Mouse (Mus musculus) left cerebral cortex, postnatal 36 days (tissue): Measurements from ENCODE around the gene Hoxb7. TPM values are rescaled to one million over a fixed set of nuclear protein-coding genes. Genes with fewer than 3 reads are reported as not detected.

Source experiments
- DNase-seq, 2 experiments: peaks; one replicate each; pipeline ENCODE4 v3.0.0; 2021 to 2022; ENCODE audit warnings: low spot score in 2 of 2, mixed read lengths in 1 of 2
- intact Hi-C: fragments of 180-260 bp; cut with DNase I; formaldehyde crosslinking; loops from one replicate; pipeline ENCODE4 v1.15.1; 2025
- total RNA-seq, 2 experiments: library from RNA; stranded (reverse); gene quantifications; 2 replicates each; pipeline ENCODE4 v1.2.3; 2021

Gene Hoxb7
- total RNA-seq, 2 experiments from 2014 or later: not detected

DNA sequence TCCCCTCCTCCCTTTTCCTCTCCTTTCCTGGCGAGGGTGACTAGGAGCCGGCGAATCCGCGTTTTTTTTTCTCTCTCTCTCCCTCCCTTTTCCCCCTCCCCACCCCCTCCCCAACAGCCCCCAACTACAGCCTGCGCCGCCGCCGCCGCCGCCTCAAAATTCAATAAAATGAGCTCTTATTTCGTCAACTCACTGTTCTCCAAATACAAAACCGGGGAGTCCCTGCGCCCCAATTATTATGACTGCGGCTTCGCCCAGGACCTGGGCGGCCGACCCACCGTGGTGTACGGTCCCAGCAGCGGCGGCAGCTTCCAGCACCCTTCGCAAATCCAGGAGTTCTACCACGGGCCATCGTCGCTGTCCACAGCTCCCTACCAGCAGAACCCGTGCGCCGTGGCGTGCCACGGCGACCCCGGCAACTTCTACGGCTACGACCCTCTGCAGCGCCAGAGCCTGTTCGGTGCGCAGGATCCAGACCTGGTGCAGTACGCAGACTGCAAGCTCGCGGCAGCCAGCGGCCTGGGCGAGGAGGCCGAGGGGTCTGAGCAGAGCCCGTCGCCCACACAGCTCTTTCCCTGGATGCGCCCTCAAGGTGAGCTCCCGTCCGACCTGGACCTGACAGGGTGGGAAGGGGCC lies 3.5 kb upstream of the Hoxb7 start:
- intact Hi-C loops: no loop called here
- no peak for DNase-seq

DNA sequence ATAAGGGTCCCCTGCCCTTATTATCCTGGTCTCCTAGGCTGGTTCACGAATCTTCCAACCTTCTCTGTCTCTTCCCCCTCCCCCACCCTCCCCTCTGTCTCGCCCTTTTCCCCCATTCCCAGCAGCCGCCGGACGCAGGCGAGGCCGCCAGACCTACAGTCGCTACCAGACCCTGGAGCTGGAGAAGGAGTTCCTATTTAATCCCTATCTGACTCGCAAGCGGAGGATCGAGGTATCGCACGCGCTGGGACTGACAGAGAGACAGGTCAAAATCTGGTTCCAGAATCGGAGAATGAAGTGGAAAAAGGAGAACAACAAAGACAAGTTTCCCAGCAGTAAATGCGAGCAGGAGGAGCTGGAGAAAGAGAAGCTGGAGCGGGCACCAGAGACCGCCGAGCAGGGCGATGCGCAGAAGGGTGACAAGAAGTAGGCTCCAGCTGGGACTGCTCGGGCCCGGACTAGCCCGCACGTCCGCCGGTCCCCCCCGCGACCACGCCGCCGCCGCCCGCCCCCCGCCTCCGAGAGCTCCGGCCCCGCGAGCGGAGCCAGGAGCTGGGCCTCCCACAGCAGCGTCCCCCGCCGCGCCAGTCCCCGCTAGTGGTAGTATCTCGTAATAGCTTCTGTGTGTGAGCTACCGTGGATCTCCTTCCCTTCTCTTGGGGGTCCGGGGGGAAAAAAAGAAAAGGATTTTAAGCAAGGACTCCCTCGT lies 2.2 kb upstream of the Hoxb7 start:
- intact Hi-C loops: no loop called here

DNA sequence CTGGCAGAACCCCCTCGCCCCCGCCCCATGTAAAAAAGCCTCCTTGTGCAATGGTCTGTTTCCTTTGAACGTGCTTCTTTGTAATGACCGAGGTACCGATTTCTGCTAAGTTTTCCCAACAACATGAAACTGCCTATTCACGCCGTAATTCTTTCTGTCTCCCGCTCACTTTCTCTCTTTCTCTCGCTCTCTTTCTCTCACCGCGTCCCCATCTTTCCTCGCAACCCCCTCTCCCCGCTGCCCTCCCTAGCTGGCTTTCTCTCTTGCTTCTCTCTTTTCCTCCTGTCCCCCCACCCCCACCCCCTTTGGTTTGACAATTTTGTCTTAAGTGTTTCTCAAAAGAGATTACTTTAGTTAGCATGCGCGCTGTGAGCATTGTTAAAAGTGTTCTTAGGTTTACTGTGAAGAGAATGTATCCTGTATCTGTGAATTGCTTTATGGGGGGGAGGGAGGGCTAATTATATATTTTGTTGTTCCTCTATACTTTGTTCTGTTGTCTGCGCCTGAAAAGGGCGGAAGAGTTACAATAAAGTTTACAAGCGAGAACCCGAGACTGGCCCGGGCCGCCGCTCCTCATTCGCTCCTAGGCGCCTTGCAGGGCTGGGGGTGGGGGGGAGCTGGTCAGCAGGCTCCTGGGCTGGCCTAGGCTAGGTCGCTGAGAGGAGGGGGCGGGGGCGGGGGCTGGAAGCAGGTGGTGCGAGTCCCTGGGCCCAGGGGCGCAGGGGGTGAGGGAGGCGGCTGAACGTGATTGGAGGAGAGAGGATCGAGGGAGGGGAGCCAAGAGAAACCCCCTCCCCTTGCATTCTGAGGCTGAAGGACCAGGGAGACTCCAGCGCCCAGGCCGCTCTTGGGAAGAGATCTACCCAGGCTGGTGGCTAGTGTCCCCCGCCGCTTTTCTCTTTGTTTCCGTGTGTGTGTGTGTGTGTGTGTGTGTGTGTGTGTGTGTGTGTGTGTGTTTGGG lies 1.4 kb upstream of the Hoxb7 start:
- DNase-seq: no peak
- intact Hi-C loops: no loop called here

More for the DNA sequence above, 2.2 kb upstream of the Hoxb7 start:
- DNase-seq: no peak

DNA sequence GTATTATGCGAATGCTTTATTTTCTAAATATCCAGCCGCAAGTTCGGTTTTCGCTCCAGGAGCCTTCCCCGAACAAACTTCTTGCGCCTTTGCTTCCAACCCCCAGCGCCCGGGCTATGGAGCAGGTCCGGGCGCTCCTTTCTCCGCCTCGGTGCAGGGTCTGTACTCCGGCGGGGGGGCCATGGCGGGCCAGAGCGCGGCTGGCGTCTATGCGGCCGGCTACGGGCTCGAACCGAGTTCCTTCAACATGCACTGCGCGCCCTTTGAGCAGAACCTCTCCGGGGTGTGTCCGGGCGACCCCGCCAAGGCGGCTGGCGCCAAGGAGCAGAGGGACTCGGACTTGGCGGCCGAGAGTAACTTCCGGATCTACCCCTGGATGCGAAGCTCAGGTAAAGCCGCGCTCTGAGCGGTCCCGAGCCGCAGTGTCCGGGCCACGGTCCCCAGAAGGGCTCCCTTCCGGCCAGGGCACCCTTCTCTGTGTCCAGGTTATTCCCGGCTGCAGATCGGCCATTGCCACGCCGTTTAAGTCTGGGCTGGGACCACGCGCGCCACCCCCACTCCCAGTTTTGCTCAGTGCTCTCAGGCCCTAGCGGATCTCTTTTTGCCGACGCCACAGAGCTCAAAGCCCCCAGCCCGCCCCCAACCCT lies 439 bp downstream of the Hoxb7 start:
- DNase-seq: no peak
- intact Hi-C loops: no loop called here

DNA sequence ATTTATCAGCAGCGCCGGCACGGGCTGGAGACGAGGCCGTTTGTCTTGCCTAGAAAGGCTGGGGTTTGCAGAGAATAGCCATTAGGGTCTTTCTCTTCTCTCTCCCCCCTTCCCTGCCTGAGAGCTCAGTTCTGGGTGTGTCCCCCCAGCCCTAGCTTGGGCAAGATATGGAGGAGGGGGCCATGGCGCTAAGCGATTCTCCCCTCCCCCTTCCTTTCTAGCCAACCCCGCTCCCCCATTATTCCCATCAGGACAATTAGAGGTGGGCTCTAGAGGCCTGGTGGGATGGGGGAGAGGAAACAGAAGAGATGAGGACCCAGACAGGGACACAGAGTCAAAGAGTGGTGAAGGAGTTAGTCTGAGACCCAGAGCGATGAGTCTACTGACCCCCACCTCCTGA lies 988 bp downstream of the Hoxb7 start:
- intact Hi-C loops: no loop called here
- no peak for DNase-seq

DNA sequence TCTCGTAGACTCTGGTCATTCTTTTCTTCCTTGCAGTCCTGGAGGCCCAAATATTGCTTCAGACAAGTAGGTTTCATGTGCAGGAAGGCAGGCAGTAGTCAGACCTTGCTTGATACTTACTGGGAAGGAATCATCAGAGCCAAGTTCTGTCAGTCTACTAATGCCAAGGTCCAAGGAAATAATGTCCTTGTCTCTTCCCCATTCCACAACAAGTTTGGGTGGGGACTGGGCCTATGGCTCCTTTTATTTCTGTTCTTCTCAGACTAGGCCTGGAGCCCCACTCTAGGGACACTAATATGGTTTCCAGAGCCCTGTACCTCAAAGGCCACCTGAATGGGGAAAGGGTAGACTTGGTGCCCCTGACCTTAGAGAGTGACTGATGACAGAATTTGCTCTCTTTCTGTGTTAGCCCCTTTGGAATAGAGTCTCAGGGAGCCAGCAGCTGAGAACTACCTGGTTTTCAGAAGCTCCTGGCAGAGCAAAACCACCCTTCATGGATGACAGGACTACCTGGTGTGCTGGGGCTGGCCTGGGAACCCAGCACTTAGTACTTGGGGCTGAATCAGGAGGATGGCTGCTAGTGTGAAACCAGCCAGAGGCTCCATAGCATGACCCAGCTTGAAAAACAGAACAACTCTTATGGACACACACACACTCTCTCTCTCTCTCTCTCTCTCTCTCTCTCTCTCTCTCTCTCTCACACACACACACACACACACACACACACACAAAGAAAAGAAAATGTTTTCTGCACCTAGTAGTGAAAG lies 2.2 kb downstream of the Hoxb7 start:
- no peak for DNase-seq
- intact Hi-C loops: no loop called here

DNA sequence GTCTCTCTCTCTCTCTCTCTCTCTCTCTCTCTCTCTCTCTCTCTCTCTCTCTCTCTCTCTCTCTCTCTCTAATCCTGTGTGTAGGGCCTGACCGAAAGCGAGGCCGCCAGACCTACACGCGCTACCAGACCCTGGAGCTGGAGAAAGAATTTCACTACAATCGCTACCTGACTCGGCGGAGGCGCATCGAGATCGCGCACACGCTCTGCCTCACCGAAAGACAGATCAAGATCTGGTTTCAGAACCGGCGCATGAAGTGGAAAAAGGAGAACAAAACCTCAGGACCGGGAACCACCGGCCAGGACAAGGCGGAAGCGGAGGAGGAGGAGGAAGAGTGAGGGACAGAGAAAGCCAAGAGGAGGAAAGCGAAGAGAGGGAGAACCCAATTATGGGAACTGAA lies 2.9 kb downstream of the Hoxb7 start:
- intact Hi-C loops: no loop called here
- no peak for DNase-seq

DNA sequence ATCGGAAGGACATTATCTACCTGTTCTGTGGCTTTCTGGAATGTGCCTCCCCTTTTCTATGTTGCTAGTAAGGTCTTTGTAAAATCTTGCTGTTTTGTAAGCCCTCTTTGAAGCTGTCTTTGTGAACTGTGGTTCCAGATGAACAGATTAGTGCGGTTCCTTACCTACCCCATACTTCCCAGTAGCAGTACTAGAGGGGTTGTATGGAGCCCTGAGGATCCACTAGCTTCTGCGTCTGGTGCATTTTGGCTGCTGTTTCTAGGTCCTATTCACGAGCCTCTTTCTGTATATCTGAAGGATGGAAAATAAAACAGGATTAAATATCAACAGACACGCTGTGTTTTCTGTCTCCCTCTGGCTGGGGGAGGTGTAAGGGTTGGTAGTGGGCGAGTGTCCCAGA lies 3.4 kb downstream of the Hoxb7 start:
- intact Hi-C loops: no loop called here
- no peak for DNase-seq

DNA sequence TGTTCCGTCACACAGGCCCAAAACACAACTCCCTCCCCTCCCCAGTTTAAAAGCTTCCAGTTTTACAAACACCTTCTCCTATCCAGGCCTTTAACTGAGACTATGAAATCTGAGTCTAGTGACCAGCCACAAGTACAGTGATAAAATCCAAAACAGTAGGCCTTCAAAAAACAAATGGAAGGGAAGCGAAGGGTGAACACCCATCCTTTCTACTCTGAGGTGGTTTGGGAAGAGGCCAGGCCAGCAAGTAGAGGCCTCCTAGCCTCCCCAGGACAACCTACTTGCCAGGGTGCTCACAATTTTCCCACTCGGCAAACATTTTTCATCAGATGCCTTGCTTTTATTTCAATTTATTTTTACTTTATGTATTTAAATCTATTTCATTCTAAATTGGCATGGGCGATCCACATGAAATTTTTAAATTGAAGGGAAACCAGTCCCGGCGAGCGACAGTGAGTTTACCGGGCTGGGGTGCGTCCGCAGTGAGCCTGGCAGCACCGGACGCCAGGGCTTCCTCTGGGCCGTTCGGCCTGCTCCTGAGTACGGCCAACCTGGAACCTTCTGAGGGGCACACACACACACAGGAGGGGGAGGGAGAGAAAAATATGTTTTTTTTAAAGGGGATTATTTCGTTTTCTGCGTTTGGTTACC lies 4.4 kb downstream of the Hoxb7 start:
- intact Hi-C loops: no loop called here
- no peak for DNase-seq

DNA sequence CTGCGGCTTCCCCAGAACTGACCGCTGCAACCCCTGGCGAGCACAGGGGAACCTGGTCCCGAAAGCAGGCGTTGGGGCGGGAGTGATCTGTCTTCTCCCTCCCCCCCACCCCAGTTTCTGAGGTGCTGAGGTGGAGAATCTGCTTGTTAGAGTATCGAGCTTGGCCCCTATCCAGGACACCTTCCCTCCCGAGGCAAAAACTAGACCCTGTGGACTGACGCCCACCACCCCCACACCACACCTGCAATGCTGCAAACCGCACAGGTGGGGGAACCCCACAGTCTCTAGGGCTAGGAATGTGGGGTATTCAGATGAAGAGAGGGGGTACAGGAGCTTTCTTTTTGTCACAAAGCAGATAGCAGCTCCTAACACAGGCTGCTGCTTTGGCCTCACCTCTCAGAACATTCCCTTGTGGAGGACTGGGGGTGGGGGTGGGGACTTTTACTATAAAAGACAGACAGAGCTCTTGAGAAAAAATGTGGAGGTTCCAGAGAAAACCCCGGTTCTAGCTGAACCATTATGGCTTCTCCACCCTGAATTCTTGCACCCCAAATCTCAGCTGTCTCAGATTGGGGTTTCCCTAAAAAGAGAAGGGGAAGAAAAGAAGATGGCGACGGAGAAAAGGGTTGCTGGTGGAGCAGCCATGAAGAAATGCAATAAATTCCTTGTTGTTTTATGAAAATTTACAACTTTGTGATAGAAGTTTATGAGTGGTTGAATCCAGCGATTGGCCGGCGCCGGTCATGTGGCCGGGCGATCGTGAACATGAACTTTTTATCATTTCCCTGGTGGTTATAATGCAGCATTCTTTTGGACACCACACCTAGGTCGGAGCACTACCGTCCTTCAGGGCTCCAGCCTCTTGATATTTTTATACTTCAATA lies 5.5 kb downstream of the Hoxb7 start, which contains the start of gene Hoxb6:
Hoxb6 (plus strand) TSS at position 796 of the 884 bp plus-strand sequence.
- intact Hi-C loops: no loop called here
- no peak for DNase-seq

DNA sequence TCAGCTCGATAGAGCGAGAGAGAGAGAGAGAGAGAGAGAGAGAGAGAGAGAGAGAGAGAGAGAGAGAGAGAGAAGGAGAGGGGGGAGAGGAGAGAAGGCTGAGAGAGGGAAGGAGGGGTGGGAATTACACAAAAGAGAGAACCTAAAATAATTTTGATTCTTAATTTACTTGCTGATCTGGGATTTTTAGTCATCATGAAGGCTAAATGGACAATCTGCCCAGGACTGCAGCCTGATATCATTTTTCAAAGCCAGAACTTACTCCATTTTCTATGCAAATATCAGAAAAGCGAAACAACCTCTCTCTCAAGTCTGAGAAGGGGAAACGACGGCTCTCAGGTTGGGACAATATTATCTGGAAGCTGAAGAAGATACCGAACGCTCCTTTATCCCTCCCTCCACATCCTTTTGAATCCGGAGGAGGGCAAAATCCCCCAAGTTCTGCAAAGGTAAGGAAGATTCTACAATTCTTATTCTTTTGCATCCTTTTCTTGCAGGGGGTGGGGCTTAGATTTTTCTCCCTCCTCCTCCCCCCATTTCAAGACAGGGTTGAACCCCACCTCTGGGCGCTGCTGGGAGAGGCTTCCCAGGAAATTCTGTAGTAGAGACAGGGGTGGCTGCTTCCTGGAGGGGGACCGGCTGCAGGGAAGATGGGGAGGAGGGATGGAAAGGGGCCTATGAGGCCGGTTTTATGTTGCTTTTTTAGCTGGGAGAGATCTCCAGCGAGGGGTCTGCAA lies 6.3 kb downstream of the Hoxb7 start:
- no peak for DNase-seq
- intact Hi-C loops: no loop called here

DNA sequence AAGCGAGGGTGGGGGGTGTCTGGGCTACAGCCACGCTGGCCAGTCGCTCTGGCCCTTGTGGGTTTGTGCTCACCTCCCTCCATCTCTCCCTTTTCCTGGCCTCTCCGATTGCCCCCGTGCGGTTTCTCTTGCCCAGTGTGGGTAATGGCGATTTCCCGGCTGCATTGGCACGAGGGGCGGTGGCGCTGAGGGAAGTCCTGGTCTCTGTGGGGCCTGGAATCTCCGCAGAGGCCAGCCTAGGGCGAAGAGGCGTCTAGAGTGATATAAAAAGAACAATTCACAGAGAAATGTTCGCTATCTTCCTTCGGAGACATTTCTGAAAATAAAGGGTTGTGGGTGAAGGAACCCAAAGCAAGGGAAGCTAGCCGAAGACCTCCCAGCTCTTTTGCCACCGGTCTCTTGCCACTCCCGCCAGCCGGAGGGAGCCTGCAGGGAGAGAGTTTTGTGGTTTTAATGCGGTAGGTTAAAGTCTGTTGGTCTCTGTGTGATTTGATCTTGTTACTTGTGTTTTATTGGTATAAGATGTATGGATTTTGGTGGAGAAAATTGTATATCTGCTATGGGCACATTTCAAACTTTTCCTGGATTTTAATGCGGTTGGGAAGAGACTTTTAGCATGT lies 7.0 kb downstream of the Hoxb7 start:
- no peak for DNase-seq
- intact Hi-C loops: no loop called here

DNA sequence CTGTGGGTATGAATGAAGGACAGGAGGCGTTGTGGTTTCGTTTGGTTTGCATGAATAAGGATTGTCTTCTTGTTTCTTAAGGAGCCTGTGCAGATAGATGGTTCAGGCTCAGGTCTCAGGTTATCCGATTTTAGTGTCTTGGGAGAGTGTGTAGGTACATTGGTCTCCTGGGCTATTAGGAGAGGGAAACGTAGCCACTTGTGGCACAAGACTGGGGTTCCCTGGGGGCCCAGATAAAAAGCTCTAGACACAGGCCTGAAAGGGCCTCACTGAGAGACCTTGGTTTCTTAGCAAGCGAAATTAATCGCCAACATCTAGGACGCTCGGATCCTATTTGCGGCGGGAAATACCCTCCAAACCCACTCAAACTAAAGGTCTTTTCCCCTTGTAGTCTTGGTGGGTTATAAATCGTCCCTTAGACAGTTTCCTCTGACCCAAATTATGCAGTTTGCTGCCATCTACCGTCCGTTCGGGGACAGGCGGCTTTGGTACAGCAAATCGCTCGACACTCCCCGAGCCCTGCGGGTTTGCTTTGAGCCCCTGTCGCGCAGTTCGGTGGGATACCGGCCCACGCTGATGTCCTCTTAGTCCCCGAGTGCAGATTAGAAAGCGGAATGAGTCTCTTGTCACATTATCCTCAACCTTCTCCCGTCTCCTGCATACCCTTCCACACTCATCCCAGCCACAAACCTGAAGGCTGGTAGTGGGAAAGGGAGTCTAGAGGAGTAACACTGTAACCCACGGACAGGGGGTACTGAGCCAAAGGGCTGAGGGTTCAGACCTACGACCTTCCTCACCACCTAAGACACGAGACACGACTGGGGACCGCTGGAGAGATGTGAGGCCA lies 8.0 kb downstream of the Hoxb7 start:
- no peak for DNase-seq
- intact Hi-C loops: no loop called here

DNA sequence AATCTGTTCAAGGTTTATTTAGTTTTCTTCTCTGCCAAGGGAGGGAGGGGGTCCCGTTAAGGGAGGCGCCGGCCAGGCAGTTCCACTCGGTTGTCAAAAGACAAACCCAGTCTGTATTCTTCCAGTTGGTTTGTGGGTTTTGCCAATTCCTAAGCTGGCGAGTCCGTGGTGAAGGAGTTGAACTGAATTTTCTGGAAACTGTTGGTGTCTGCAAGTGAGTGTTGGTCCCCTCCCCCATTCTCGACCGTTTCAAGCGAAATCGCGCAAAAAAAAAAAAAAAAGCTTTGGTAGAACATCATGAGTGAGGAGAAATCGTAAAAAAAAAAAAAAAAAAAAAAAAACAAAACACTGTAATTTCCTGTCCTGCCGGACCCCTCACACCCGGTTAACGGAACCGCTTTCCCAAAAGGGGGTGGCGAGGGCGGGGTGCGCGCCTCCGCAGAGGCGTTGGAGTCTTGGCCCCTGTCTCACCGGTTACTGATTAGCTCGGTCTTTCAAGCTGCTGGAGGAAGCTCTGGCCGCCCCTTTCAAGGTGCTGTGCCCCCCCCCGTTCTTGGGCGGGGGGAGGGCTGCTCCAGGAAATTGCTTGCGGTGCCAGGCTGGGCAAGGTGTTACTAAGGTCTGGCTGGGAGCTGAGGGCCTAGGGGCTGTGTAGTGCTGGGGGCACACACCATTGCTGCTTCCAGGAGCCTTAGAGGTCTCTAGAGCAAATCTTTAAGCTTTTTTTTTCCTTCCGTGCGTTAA lies 8.8 kb downstream of the Hoxb7 start:
- DNase-seq: no peak
- intact Hi-C loops: no loop called here

DNA sequence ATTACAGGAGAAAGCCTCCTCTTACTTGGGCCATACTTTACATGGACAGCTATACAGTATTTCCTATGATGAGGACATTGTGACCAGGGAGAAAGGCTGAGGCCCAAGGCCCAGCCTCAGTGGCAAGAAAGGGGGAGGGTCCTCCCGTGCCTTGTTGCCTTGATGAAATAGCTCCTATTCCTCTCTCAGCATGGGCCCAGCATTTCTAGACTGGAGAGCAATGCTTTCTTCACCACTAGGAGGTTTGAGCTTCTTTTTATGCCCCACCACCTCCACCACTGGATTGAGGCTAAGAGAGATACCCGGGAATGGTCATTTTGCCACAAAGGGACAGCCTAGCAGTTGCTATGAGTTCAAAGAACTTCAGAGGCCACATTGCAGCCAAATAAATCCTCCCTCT lies 10.6 kb downstream of the Hoxb7 start:
- DNase-seq: no peak
- intact Hi-C loops: no loop called here
